Mouse (Mus musculus) erythroblast, adult 5-6 weeks (primary cell): ENCODE measurements around the gene A3galt2. TPM values are rescaled to one million over a fixed set of nuclear protein-coding genes. Genes with fewer than 3 reads are reported as not detected.

Experiments used
- ATAC-seq: replicated peaks from 2 replicates; pipeline ENCODE4 v1.8.0; 2016; ENCODE audit warnings: moderate number of reproducible peaks, mild to moderate bottlenecking, moderate TSS enrichment, inconsistent platforms; ENCODE audit not compliant: poor library complexity, low FRiP score, severe bottlenecking
- total RNA-seq, 2 experiments: library from RNA; stranded (forward) in 1 of 2; stranded (reverse) in 1 of 2; fragments of 150-400 nt in 1 of 2; fragments of 200-764, 138-1000 nt in 1 of 2; gene quantifications; 2 replicates each; pipeline versions ENCODE4 v1.2.3 to v1.2.4; 2015 to 2017; ENCODE audit warnings: low replicate concordance in 2 of 2

The A3galt2 gene
- total RNA-seq, 2 experiments from 2014 or later = not detected

DNA sequence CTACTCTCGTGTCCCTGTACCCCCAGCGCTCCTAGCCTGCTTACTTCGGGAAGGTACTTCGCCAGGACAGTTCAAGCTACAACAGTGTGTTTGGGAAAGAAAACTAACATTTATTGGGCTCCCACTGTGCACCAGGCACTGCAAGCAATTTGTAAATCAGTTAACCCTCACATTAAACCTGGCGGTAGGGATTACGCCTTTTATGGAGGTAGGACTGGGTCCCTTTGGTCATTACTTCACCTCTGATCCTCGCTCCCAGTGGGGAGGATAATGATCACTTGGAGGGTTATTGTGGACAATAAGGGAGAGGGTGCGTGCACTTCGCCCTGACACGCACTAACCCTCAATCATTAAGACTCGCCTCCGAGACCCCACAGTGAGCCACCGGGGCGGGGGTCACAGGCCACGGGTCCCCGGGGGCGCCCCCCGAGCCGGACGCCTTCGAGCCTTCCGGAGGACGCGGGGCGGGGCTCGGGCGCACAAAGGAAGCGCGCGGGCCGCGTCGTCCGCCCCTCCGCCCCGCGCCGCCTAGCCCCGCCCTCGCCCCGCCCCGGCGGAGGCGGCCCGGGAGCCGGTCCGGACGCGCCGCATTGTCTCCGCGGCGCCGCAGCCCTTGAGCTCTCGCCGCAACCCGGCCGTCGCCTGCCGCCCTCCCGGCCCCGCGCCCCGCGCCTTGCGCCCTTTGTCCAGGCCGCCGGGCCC, 28.0 kb upstream of the A3galt2 start:
- ATAC-seq = peak; percentile 61

DNA sequence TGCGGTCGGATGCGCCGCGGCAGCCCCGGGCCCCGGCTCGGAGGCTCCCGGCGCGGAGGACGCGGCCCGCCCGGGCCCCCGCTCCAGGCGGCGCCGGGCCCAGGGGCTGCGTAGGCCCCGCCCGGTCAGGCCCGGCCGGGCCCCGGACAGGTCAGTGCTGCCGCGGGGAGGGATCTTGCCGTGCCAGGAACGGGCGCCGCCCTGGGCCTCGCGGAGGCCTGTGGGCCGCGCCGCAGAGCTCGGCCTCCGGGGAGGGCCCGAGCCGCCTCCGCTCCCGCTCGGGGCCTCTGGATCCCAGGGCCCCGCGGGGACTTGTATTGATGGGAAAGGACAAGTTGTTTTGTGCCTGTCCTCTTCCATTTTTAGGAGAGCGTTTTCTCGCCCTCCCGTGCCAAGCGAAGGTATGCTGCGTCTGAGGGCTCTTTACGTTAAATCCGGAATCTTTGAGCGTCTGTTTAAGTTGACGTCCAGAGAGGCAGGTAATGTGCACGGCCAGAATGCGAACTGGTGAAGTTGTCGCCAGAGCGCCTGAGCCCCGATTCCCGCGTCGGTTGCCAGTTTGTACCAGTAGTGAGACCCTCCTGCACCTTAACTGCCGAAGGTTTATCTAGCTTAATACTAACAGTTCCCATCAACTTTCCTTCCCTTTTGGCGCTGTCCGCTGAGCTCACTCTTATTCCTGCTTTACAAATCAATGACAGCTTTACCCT, 27.3 kb upstream of the A3galt2 start:
- peak; percentile 84 for ATAC-seq

DNA sequence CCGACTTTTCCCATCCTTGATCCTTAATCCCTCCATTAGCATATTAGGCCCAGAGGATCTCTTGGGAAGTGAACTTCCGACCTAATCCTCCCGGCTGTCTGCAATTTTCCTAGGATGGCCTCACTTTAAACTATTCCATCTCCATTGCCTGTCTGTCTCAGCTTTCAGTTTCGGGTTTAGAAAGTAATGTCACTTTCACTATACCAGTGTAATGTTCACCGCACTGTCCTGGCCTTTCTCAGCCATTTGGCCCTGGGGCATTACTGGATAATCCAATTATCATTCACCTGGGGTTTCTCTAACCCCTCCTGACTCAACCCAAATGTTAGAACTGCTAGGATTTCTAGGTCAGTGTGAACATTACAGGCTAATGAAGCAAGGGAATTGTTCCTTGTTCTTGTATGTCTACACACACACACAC, 26.7 kb upstream of the A3galt2 start:
- peak; percentile 25; the same call in 1 of the 2 replicates for ATAC-seq

DNA sequence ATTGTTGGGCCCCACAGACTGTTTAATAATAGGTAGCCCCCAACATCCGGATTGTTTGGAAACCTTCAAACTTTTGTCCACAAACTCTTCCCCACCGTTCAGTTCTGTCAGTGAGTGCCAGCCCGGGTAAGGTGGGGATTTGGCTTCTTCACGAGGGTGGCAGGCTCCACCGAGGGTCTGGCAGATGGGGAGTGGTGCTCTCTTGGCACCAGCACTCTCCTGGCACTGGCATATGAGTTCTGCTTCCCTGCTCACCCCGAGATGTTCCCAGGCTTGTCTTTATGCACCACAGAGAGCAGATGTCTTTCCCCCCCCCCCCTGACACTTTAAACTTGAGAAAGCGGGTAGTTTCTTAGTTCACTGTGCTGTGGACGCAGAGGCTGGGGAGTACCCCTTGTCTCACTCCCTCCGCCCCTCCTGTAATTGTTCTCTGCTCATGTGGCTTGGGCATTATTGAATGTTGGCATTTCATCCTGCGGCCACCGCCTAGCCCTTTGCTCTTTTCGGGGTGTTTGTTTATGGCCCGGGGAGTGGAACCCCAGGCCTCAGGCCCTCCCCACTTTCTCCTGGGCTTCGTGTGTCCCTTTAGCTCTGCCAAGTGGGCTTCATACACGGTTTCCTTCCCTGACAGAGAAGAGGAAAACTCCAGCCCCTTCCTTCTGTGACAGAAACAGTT, 26.0 kb upstream of the A3galt2 start:
- ATAC-seq = no peak

DNA sequence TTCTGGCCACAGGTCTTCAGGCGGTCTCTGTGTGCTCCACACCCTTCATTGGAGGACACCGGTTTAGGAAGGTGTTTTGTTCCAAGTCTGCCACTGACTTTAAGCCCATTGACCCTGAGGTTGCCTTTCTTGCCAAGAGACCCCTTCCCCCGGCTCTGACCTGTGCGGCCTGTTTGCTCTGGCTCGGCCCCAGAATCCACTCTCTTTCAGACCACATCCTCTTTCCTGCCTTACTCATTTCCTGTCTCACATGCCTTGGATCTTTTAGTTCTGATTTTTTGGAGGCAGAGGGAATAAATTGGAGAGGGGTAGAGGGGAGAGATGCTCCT, 25.5 kb upstream of the A3galt2 start:
- no peak for ATAC-seq

DNA sequence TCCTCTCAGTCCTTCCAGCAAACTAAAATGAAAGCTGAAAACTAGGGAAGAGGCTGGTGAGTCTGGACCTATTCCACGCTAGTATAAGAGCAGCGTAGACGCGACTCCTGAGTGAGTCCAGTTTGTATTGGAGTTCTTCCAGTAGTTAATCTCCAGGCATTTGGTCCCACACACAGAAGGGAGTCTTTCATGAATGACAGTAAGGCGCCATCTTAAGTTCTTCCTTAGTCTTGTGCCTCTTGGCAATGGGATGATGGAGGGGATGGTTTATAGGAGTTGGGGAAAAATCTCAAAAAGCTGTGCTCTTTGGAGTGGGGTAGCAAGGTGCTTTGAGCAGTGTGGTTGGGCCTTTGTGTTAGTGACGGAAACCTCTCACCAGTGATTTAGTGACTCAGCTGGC, 24.9 kb upstream of the A3galt2 start:
- ATAC-seq = no peak

DNA sequence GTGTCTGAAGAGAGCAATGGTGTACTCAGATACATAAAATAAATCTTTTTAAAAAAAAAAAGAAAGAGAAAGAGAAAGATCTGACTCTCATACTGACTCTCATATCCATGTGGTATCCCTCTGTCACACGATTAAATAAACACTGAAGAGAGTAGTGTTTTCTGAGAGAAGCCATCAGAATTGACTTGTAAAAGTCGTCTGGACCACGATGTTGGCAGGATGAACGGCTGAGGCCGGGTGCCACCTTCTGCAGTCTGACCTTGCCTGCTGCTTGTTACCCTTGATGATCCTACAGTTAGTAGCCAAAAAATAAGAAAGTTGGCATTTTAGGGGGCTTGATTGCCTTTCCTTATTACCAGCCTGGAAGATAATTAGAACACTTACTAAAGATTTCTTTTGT, 22.4 kb upstream of the A3galt2 start:
- ATAC-seq = no peak

DNA sequence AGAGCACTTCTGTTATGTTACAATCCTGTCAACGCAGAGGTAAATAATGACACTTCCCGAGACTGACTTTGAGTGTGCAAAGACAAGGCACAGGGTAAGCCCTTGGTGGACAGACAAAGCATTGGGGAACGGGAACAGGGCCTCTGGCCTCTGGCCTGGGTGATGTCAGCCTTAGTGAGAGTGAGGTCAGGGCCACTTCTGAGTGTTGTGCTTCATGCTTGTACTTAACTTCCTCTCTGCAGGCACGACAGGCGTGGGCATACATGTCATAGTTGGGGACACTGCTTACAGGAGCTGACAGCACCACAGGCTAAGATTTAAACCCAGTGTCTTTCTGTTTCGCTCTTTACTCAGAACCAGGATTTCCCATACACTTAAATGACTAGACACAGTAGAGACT, 21.7 kb upstream of the A3galt2 start:
- no peak for ATAC-seq

DNA sequence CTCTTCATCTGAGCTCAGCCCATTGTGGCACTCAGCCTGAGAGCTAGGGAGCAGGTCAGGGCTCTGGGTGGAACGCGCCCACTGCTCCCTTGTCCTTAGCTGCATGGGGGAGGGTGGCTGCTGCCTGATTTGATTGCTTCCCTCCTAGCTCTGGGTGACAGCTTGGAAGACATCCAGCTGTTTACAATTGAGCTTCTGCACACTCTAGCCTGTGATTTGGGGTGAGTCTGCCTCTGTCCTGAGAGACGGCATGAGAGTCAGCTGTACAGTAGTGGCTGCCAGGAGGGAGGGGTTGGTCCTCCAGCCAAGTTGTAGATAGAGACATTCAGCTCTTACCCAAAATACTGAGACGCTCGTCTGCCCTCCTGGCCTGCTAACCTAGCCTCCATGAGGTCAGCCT, 20.9 kb upstream of the A3galt2 start:
- ATAC-seq = no peak

DNA sequence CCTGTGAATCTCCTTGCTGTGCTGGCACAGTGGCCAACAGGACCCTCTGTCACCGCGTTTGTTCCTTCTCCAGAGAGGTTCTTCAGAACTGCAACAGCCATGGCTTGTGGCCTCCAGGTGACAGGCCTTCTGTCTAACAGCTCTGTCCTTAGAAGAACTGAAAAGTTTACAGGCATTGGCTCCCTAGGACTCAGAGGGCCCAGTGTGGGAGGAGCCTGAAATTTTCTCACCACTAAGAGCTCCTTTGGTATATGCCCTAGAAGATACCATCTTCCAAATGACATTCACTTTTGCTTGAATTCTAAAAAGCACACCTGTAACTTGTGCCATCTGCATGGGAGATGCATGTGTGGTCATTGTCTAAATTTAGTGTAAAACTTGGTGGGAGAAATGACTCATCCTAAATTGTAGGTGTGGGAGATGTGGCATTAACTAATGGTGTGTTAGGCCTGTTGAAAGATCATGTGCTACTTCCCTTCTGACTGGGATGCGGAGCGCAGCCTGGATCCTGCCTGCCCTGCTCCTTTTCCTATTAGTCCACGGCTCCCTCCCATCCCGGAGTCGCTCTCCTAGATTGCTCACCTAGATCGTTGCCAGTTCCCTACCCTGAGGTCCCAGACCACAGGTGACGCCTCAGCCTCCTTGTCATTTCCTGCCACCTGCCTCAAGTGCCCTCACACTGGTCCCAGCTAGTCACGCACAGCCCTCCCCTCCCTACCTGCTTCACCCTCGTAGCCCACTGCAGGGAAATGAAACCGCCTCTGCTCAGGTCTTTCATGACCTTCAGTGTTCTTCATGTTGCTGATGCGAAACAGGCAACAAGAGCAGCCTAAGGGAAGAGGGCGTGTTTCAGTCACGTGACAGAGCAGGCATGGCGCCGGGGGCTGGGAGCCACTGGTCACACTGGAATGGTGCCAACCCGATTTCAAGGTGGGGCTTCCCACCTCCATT, 20.2 kb upstream of the A3galt2 start:
- ATAC-seq = peak; percentile 61; the same call in 1 of the 2 replicates

DNA sequence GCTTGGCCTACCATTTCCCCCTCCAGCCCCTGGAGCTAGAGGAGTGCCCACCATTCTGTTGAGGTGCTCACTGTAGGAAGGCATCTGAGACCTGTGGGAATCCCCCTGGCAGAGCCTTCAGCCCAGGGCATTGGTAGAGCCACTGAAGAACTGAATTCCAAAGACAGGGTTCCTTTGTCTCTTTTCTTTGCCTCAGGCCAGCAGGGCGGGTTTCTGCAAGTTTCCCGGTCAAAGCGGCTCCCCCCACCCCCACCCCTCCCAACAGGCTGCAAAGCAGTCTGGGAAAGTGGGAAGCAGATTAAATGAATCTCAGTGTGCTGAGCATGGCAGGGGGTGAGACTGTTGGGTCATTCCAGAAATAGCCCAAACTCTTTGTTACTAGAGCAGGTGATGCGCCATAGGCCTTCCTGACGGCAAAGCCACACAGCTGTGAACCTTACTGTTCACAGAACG, 18.0 kb upstream of the A3galt2 start:
- no peak for ATAC-seq

DNA sequence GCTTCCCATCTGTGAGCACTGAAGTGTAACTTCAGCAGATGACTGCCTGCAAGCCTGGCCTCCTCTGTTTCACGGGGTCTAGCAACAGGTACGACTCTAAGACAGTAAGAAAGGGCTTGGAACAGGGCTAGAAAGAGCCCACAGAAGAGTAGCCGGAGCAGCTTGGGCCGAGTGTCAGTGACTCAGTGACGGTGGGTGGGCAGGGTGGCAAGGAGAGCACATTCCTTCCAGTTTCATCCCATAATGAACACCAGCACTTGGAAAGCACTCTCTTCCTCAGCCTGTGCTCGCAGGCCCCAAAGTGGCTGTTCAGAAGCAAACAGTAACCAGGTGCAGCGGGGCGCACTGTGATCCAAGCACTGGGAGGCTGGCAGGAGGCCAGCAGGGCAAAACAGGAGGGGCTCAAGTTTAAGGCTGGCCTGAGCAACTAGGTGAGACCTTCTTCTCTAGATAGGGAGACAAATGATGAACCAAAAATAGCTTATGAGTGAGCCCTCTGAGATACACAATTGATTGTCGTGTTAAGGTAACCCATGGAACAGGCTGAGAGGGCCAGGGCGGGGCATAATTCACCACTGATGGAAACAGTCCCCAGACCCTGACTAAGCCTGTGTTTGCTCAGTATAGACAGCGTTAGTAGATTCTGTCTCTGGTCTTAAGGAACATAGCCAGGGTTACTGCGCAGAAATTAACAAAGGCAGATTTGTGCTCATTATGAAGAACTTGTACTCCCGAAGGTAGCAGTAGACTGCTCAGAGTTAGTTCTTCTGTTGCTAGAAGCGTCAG, 17.1 kb upstream of the A3galt2 start:
- no peak for ATAC-seq

DNA sequence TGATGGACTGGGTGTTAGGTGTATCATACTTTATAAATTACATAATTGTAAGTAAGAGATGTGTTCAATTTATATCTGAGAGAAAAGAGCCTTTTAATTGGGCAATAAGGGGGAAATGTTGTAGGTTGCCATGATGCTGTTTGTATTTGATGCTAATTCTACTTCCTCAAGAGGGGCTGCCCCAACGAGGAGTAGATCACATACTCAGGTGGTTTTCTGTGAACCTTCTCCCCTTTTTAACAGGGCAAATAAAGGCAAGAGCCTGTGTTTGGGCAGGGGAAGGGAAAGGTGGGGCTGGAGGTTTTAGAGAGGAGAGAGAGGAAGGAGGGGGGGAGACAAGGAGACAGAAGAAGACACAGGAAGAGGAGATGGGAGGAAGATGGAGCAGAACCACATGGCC, 14.3 kb upstream of the A3galt2 start:
- ATAC-seq = no peak

DNA sequence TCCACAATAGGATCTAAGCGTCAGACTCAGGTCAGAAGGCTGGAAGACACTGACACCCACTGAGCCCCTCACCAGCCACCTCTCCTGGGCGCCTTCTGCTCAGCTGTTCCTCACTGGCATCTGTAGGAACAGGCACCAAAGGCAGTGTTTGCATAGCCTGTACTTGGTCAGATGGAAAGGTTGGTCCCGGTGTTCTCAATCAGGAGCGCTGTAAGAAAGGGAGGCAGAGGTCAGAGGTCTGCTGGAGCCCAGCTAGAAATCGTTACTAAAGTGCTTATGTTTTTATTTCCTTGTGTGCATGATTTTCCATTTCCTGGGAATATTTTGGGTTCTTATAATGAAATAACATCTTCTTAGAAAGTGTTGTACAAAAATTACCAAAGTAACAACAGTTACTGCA, 13.3 kb upstream of the A3galt2 start:
- no peak for ATAC-seq

DNA sequence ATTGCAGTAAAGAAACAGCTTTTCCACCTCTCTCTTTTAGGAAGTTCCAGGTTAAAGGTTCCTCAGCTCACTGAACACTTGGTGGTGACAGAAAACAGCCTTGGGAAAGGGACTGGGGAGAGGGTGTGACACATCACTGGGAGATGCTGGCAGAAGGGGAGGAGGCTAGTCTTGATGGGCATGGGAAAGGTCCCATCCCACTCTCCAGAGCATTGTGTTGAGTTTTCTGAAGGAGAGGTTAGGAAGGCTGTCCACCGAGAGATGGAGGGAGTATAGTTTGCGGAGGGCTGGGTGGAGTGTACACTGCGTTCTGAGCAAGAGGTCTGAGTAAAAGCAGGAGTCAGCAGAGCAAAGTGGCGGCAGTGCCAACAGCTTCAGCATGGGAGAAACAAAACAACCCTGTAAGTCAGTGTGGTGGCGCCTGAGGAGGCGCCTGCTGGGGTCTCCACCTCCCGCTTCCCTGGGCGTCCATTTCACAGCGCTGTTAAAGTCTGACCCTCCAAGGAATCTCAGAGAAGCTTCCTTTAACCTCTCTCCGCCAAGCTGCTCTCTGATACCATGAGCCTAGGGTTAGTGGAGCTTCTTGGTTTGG, 12.7 kb upstream of the A3galt2 start:
- no peak for ATAC-seq

DNA sequence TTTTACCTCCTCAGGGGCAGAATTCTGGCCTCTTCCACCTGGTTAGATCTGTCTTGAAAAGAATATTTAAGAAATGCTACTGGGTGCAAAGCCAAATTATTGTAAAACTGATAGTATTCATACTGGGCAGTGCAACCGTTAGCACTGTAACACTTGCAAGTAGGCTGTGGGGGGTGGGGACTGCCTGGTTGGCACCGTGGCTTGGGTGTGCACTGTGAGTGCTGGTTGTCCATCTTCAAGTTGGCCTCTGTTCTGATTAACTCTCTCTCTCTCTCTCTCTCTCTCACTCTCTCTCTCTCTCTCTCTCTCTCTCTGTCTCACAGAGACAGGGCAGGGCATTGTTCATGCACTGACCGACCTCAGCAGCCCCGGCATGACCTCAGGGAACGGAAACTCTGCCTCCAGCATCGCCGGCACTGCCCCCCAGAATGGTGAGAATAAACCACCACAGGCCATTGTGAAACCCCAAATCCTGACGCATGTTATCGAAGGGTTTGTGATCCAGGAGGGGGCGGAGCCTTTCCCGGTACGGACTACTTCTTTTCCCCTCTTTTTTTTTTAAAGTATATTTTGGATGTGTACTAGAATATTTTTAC, 12.0 kb upstream of the A3galt2 start:
- ATAC-seq = no peak

DNA sequence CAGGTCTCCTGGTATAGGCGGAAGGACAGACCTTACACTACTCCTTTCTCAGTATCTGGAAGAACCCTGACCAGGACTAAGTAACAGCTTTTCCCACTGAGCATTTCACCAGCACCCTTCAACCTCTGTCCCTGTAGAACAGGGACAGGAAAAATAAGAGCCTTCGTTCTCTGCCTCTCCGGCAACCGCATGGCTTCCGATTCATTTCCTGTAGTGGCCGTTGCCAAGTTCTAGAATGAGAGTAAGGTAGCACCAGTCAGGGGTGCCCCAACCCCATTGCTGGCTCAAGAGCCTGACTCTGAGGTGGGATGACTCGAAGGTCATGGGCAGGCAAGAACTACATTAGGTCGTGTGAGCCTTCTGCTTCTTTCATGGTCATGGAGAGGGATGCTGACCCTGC, 10.0 kb upstream of the A3galt2 start:
- no peak for ATAC-seq

DNA sequence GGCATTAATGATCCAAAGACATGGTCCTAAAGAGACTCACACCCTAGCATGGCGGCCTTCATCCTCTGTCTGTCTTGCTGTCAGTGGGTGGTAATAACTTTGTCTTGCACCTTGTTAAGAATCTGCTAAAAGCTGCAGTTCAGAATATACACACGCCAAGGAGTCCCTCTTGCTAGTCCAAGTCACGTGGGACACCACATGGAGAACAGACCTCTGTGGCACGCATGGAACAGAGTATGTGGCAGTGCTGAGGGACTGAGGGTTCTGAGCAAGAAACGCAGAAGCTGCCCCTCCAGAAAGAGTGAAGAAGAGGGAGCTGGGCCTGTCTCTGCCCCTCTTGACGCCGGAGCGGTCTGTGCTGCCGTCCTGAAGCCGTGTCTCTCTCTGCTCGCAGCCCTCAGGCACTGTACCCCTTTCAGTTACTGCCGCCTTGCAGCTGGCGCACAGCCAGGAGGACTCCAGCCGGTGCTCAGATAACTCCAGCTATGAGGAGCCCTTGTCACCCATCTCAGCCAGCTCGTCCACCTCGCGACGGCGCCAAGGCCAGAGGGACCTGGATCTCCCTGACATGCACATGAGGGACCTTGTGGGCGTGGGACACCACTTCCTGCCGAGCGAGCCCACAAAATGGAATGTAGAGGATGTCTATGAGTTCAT, 7.4 kb upstream of the A3galt2 start:
- ATAC-seq = peak; percentile 72
